Mouse (Mus musculus): ENCODE data around the gene Homer2.

Homer2 gene

GRCm38 (mm10) chr7:81651284-81651683 lies 56.0 kb downstream of the Homer2 start:
- DNase-seq (ENCODE audit: low spot score): no peak

GRCm38 (mm10) chr7:81649270-81649669 lies 58.1 kb downstream of the Homer2 start:
- no peak for DNase-seq (ENCODE audit: low spot score)

GRCm38 (mm10) chr7:81647959-81648358 lies 59.4 kb downstream of the Homer2 start:
- DNase-seq (ENCODE audit: low spot score): no peak

- no peak for DNase-seq (ENCODE audit: low spot score)
These were observed 62.6 kb downstream of the Homer2 start for GRCm38 (mm10) chr7:81644551-81645235.

- DNase-seq (ENCODE audit: low spot score): no peak
These were observed 66.2 kb downstream of the Homer2 start for GRCm38 (mm10) chr7:81641101-81641500.

GRCm38 (mm10) chr7:81632586-81632985 lies 74.7 kb downstream of the Homer2 start:
- DNase-seq (ENCODE audit: low spot score): no peak

GRCm38 (mm10) chr7:81631261-81631660 lies 76.1 kb downstream of the Homer2 start:
- DNase-seq (ENCODE audit: low spot score): no peak

GRCm38 (mm10) chr7:81626460-81626859 lies 80.9 kb downstream of the Homer2 start:
- no peak for DNase-seq (ENCODE audit: low spot score)

GRCm38 (mm10) chr7:81623767-81624166 lies 83.6 kb downstream of the Homer2 start:
- DNase-seq (ENCODE audit: low spot score): no peak

- DNase-seq (ENCODE audit: low spot score): no peak
These were observed 84.5 kb downstream of the Homer2 start for GRCm38 (mm10) chr7:81622793-81623192.

- no peak for DNase-seq (ENCODE audit: low spot score)
These were observed 92.3 kb downstream of the Homer2 start for GRCm38 (mm10) chr7:81615031-81615430.

GRCm38 (mm10) chr7:81612856-81613635 lies 94.3 kb downstream of the Homer2 start:
- DNase-seq (ENCODE audit: low spot score): no peak

- DNase-seq (ENCODE audit: low spot score): no peak
These were observed 97.2 kb downstream of the Homer2 start for GRCm38 (mm10) chr7:81610125-81610524.

- no peak for DNase-seq (ENCODE audit: low spot score)
These were observed 100.9 kb downstream of the Homer2 start for GRCm38 (mm10) chr7:81606452-81606851.

- DNase-seq (ENCODE audit: low spot score): no peak
These were observed 101.8 kb downstream of the Homer2 start for GRCm38 (mm10) chr7:81605489-81605888.

GRCm38 (mm10) chr7:81604991-81605390 lies 102.3 kb downstream of the Homer2 start:
- DNase-seq (ENCODE audit: low spot score): no peak

- DNase-seq (ENCODE audit: low spot score): no peak
These were observed 107.7 kb downstream of the Homer2 start for GRCm38 (mm10) chr7:81599379-81600280.

- no peak for DNase-seq (ENCODE audit: low spot score)
These were observed 109.7 kb downstream of the Homer2 start for GRCm38 (mm10) chr7:81597660-81598059.

- DNase-seq (ENCODE audit: low spot score): no peak
These were observed 111.2 kb downstream of the Homer2 start for GRCm38 (mm10) chr7:81596086-81596485.

GRCm38 (mm10) chr7:81595056-81595455 lies 112.3 kb downstream of the Homer2 start:
- no peak for DNase-seq (ENCODE audit: low spot score)

GRCm38 (mm10) chr7:81593387-81593786 lies 113.9 kb downstream of the Homer2 start:
- no peak for DNase-seq (ENCODE audit: low spot score)

- no peak for DNase-seq (ENCODE audit: low spot score)
These were observed 114.6 kb downstream of the Homer2 start for GRCm38 (mm10) chr7:81592686-81593085.

Data from urinary bladder, postnatal 10 days (tissue).